Mouse (Mus musculus): ENCODE data around the gene Tmem108. TPM values are rescaled to one million over a fixed set of nuclear protein-coding genes. Genes with fewer than 3 reads are reported as not detected.

Gene Tmem108
- polyA plus RNA-seq, 1 experiment from 2014 or later = 3.3 TPM

- TF ChIP-seq CTCF (IDR thresholded peaks at IDR 0.05; ENCODE audit: low read depth) = no peak
- Histone ChIP-seq H3K4me1 (replicated peaks; ENCODE audit: control insufficient read depth, insufficient read depth, low read length) (no peaks in the 10 kb centered on the region), H3K9ac (ENCODE audit: low read depth, low read length) (no peak overlapping the region), H3K4me3 (ENCODE audit: low read depth, low read length) (no peak overlapping the region), H3K9me3 (ENCODE audit: control insufficient read depth) (no peaks in the 10 kb centered on the region), H3K27me3 (replicated peaks; ENCODE audit: control insufficient read depth, insufficient read depth, low read length) (no peaks in the 10 kb centered on the region), H3K36me3 (ENCODE audit: control insufficient read depth, insufficient read depth) (no peaks in the 10 kb centered on the region), H3K27ac (ENCODE audit: low read depth, low read length) (no peak overlapping the region), H3K4me2 (replicated peaks; ENCODE audit: low read depth) (no peak overlapping the region)
- 80% methylated on average over 4 of the region's 4 CpGs for WGBS
- no peak for ATAC-seq
Observed at GRCm38 (mm10) chr9:103626156-103626555, 135.5 kb downstream of the Tmem108 start.

GRCm38 (mm10) chr9:103624649-103625048 lies 137.0 kb downstream of the Tmem108 start:
- H3K4me2 ChIP-seq (replicated peaks; ENCODE audit: low read depth) = no peak overlapping the region
- ATAC-seq = peak; percentile 69; the same call in 1 of the 2 replicates
- H3K27ac ChIP-seq (ENCODE audit: low read depth, low read length) = no peak overlapping the region
- no peak overlapping the region for H3K4me3 ChIP-seq (ENCODE audit: low read depth, low read length)
- H3K9ac ChIP-seq (ENCODE audit: low read depth, low read length) = no peak overlapping the region
- WGBS = 31% methylated on average over 1 of the region's 1 CpGs
- no peaks in the 10 kb centered on the region for H3K27me3 ChIP-seq (replicated peaks; ENCODE audit: control insufficient read depth, insufficient read depth, low read length)
- H3K4me1 ChIP-seq (replicated peaks; ENCODE audit: control insufficient read depth, insufficient read depth, low read length) = no peaks in the 10 kb centered on the region
- no peaks in the 10 kb centered on the region for H3K9me3 ChIP-seq (ENCODE audit: control insufficient read depth)
- peak; percentile 92 for TF ChIP-seq CTCF (IDR thresholded peaks at IDR 0.05; ENCODE audit: low read depth)
- H3K36me3 ChIP-seq (ENCODE audit: control insufficient read depth, insufficient read depth) = no peaks in the 10 kb centered on the region

DNA sequence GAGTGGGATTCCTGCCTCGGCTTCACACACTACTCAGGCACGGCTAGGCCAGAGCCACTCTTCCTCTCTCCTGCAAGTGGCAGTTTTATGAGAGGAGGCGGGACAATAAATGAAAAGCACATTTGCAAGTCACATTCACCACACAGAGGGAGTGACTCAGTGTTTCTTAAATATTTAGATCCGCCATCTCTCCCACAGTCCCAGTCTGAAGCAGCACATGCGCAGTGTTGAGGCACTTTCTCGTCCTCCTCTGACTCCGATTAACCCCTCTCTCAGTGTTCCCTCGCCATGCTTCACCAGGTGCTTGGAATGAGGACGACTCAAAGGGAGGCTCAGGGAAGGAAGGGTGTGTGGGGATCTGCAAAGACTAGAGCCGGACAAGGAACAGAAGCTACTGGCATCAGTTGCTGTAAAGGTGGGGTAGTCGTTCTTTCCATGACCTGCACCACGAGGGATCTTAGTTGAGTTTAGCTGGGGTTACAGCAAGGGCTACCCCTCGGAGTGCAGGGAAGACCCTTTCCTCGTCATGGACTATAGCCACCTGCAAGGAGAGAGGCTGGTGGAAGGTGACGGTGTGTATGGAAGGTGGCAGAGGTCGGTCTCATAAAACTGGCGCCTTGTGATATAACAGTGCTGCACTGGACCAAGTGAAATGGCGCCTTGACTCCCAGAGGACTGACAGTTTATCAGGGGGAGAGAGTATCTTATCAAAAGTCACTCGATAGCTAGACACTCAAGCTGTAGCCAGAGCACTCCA lies 137.9 kb downstream of the Tmem108 start:
- Histone ChIP-seq H3K9me3 (ENCODE audit: control insufficient read depth) (no peaks in the 10 kb centered on the region), H3K4me3 (ENCODE audit: low read depth, low read length) (no peak overlapping the region), H3K36me3 (ENCODE audit: control insufficient read depth, insufficient read depth) (no peaks in the 10 kb centered on the region), H3K4me1 (replicated peaks; ENCODE audit: control insufficient read depth, insufficient read depth, low read length) (no peaks in the 10 kb centered on the region), H3K4me2 (replicated peaks; ENCODE audit: low read depth) (no peak overlapping the region), H3K9ac (ENCODE audit: low read depth, low read length) (no peak overlapping the region), H3K27me3 (replicated peaks; ENCODE audit: control insufficient read depth, insufficient read depth, low read length) (no peaks in the 10 kb centered on the region), H3K27ac (ENCODE audit: low read depth, low read length) (no peak overlapping the region)
- WGBS = 71% methylated on average over 19 of the region's 19 CpGs
- no peak for ATAC-seq
- no peak for TF ChIP-seq CTCF (IDR thresholded peaks at IDR 0.05; ENCODE audit: low read depth)

DNA sequence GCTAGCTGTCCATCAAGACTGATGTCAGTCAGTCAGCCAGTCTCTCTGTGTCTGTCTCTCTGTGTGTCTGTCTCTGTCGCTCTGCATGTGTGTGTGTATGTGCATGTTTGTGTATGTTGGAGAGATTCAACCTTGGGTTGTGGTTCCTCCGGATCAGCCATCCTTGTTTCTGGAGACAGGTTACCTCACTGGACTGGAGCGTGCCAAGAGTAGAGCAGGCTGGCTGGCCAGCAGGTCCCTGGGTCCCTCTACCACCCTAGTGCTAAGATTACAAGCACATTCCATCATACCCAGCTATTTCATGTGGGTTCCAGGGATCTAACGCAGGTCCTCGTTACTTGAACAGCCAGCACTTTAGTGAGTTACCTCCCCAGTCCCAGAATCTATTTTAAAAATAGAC lies 138.6 kb downstream of the Tmem108 start:
- no peak overlapping the region for H3K9ac ChIP-seq (ENCODE audit: low read depth, low read length)
- ATAC-seq = no peak
- 81% methylated on average over 5 of the region's 5 CpGs for WGBS

GRCm38 (mm10) chr9:103621870-103622269 lies 139.8 kb downstream of the Tmem108 start:
- Histone ChIP-seq H3K27me3 (replicated peaks; ENCODE audit: control insufficient read depth, insufficient read depth, low read length) (no peaks in the 10 kb centered on the region), H3K4me1 (replicated peaks; ENCODE audit: control insufficient read depth, insufficient read depth, low read length) (no peaks in the 10 kb centered on the region), H3K36me3 (ENCODE audit: control insufficient read depth, insufficient read depth) (no peaks in the 10 kb centered on the region), H3K4me2 (replicated peaks; ENCODE audit: low read depth) (no peak overlapping the region), H3K9ac (ENCODE audit: low read depth, low read length) (no peak overlapping the region), H3K9me3 (ENCODE audit: control insufficient read depth) (no peaks in the 10 kb centered on the region), H3K27ac (ENCODE audit: low read depth, low read length) (no peak overlapping the region), H3K4me3 (ENCODE audit: low read depth, low read length) (no peak overlapping the region)
- no peak for ATAC-seq
- no peak for TF ChIP-seq CTCF (IDR thresholded peaks at IDR 0.05; ENCODE audit: low read depth)
- WGBS = 92% methylated on average over 2 of the region's 2 CpGs

More for the DNA sequence above, 138.6 kb downstream of the Tmem108 start:
- Histone ChIP-seq H3K4me2 (replicated peaks; ENCODE audit: low read depth) (no peak overlapping the region), H3K27me3 (replicated peaks; ENCODE audit: control insufficient read depth, insufficient read depth, low read length) (no peaks in the 10 kb centered on the region), H3K4me1 (replicated peaks; ENCODE audit: control insufficient read depth, insufficient read depth, low read length) (no peaks in the 10 kb centered on the region), H3K4me3 (ENCODE audit: low read depth, low read length) (no peak overlapping the region), H3K27ac (ENCODE audit: low read depth, low read length) (no peak overlapping the region), H3K9me3 (ENCODE audit: control insufficient read depth) (no peaks in the 10 kb centered on the region), H3K36me3 (ENCODE audit: control insufficient read depth, insufficient read depth) (no peaks in the 10 kb centered on the region)
- TF ChIP-seq CTCF (IDR thresholded peaks at IDR 0.05; ENCODE audit: low read depth) = no peak

GRCm38 (mm10) chr9:103620517-103621212 lies 141.0 kb downstream of the Tmem108 start:
- H3K27me3 ChIP-seq (replicated peaks; ENCODE audit: control insufficient read depth, insufficient read depth, low read length) = no peaks in the 10 kb centered on the region
- H3K9ac ChIP-seq (ENCODE audit: low read depth, low read length) = no peak overlapping the region
- no peak overlapping the region for H3K27ac ChIP-seq (ENCODE audit: low read depth, low read length)
- ATAC-seq = no peak
- WGBS = 81% methylated on average over 8 of the region's 8 CpGs
- no peak overlapping the region for H3K4me3 ChIP-seq (ENCODE audit: low read depth, low read length)
- TF ChIP-seq CTCF (IDR thresholded peaks at IDR 0.05; ENCODE audit: low read depth) = no peak
- H3K4me2 ChIP-seq (replicated peaks; ENCODE audit: low read depth) = no peak overlapping the region
- no peaks in the 10 kb centered on the region for H3K36me3 ChIP-seq (ENCODE audit: control insufficient read depth, insufficient read depth)
- no peaks in the 10 kb centered on the region for H3K4me1 ChIP-seq (replicated peaks; ENCODE audit: control insufficient read depth, insufficient read depth, low read length)
- H3K9me3 ChIP-seq (ENCODE audit: control insufficient read depth) = no peaks in the 10 kb centered on the region
